Mouse (Mus musculus): ENCODE data around the gene Gipc3.

Gene Gipc3

GRCm38 (mm10) chr10:81367207-81367495, 24.1 kb upstream of the Gipc3 start:
- DNase-seq (ENCODE audit: low spot score), result no peak

GRCm38 (mm10) chr10:81366477-81367206, 23.6 kb upstream of the Gipc3 start:
- DNase-seq (ENCODE audit: low spot score), result no peak

- no peak for DNase-seq (ENCODE audit: low spot score)
These were observed 22.8 kb upstream of the Gipc3 start, which contains the start of gene 4930404N11Rik for GRCm38 (mm10) chr10:81365672-81366476. Gene 4930404N11Rik (minus strand): TSS chr10:81365816.

- DNase-seq (ENCODE audit: low spot score), result no peak
These were observed 22.0 kb upstream of the Gipc3 start for GRCm38 (mm10) chr10:81365073-81365472.

- peak; percentile 46 for DNase-seq (ENCODE audit: low spot score)
These were observed 21.6 kb upstream of the Gipc3 start for GRCm38 (mm10) chr10:81364666-81365065.

- no peak for DNase-seq (ENCODE audit: low spot score)
These were observed 20.6 kb upstream of the Gipc3 start for GRCm38 (mm10) chr10:81363436-81364346.

GRCm38 (mm10) chr10:81362336-81362949, 19.4 kb upstream of the Gipc3 start:
- DNase-seq (ENCODE audit: low spot score), result no peak

GRCm38 (mm10) chr10:81360721-81361120, 17.7 kb upstream of the Gipc3 start:
- no peak for DNase-seq (ENCODE audit: low spot score)

GRCm38 (mm10) chr10:81358841-81359240, 15.8 kb upstream of the Gipc3 start:
- DNase-seq (ENCODE audit: low spot score), result no peak

- DNase-seq (ENCODE audit: low spot score), result no peak
These were observed 15.1 kb upstream of the Gipc3 start for GRCm38 (mm10) chr10:81358209-81358608.

GRCm38 (mm10) chr10:81356991-81357844, 14.2 kb upstream of the Gipc3 start, which contains the start of gene Mfsd12:
Gene Mfsd12 (plus strand): TSS chr10:81357491.
- DNase-seq (ENCODE audit: low spot score), result peak; percentile 91

GRCm38 (mm10) chr10:81356352-81356990, 13.4 kb upstream of the Gipc3 start:
- no peak for DNase-seq (ENCODE audit: low spot score)

- no peak for DNase-seq (ENCODE audit: low spot score)
These were observed 12.5 kb upstream of the Gipc3 start for GRCm38 (mm10) chr10:81355533-81355932.

- no peak for DNase-seq (ENCODE audit: low spot score)
These were observed 11.8 kb upstream of the Gipc3 start for GRCm38 (mm10) chr10:81354738-81355477.

- DNase-seq (ENCODE audit: low spot score), result no peak
These were observed 8.7 kb upstream of the Gipc3 start for GRCm38 (mm10) chr10:81351678-81352291.

GRCm38 (mm10) chr10:81350351-81351063, 7.4 kb upstream of the Gipc3 start, which contains the start of gene Hmg20b:
Gene Hmg20b (minus strand): TSS chr10:81350480.
- peak; percentile 100 for DNase-seq (ENCODE audit: low spot score)

- DNase-seq (ENCODE audit: low spot score), result no peak
These were observed 6.9 kb upstream of the Gipc3 start for GRCm38 (mm10) chr10:81349961-81350350.

- peak; percentile 57 for DNase-seq (ENCODE audit: low spot score)
These were observed 6.1 kb upstream of the Gipc3 start for GRCm38 (mm10) chr10:81349146-81349545.

Data from testis, postnatal 14 days (tissue).